Comparison of ENCODE assay signal across 14 mouse cellular contexts in genomic region chr6:22423070-22423980, GRCm38 (mm10).
DNase-seq lines count a peak whose midpoint lies in the region; ATAC-seq and TF ChIP-seq lines count a peak whose summit lies in the region.
"Had no signal": no experiment of that assay in that cellular context is flagged by ENCODE, and none has a peak within 500 bp of the region (broad histone marks: within the 10 kb centered on the region; RNA-seq: fewer than 3 reads in every experiment).

No protein-coding gene starts in this region.

- peak; percentile 71 for DNase-seq in midbrain, embryonic 11.5 days (ENCODE audit: low spot score, missing footprints)
- peak; percentile 21 for DNase-seq in thymus, postnatal 25 days
- no peak for DNase-seq in adrenal gland, adult 8-10 months
- DNase-seq in layer of hippocampus, adult 18-20 months (ENCODE audit: low spot score in 2 of 2): no peak
- no peak for DNase-seq in embryo, embryonic 10 days (ENCODE audit: low spot score)
- DNase-seq: gastrocnemius, postnatal 36 days; right cerebral cortex, postnatal 14 days had no signal

- no peak overlapping the region for H3K4me3 ChIP-seq in midbrain, embryonic 11.5 days (ENCODE audit: low read depth, low read length)
- H3K4me3 ChIP-seq in midbrain, embryonic 16.5 days (ENCODE audit: low read depth, low read length): no peak overlapping the region
- H3K4me3 ChIP-seq in bone marrow macrophage, adult 2 months (ENCODE audit: insufficient read depth, low read length): no peak overlapping the region
- H3K4me3 ChIP-seq in liver, embryonic 16.5 days (ENCODE audit: low read depth, low read length): no peak overlapping the region
- H3K4me3 ChIP-seq: erythroblast, embryonic 14.5 days; hindbrain, embryonic 10.5 days; limb, embryonic 13.5 days; megakaryocyte, embryonic 14.5 days had no signal

- ATAC-seq in midbrain, embryonic 11.5 days (ENCODE audit: low FRiP score): no peak
- no peak for ATAC-seq in midbrain, embryonic 16.5 days
- ATAC-seq in liver, embryonic 16.5 days (ENCODE audit: low read depth): 0 out of 2 replicates have a peak, but pooled peaks have one; percentile 27

- no peak for TF ChIP-seq CTCF in bone marrow macrophage, adult 2 months (IDR thresholded peaks at IDR 0.05; ENCODE audit: low read depth, low read length)

- H3K9ac ChIP-seq in midbrain, embryonic 11.5 days (ENCODE audit: low read length): no peak overlapping the region
- H3K9ac ChIP-seq in midbrain, embryonic 16.5 days (ENCODE audit: low read depth, low read length): no peak overlapping the region
- no peak overlapping the region for H3K9ac ChIP-seq in liver, embryonic 16.5 days (ENCODE audit: low read depth, low read length)
- H3K9ac ChIP-seq: limb, embryonic 13.5 days had no signal

- no peaks in the 10 kb centered on the region for H3K4me1 ChIP-seq in midbrain, embryonic 11.5 days (ENCODE audit: control insufficient read depth, insufficient read depth, low read length)
- no peaks in the 10 kb centered on the region for H3K4me1 ChIP-seq in midbrain, embryonic 16.5 days (ENCODE audit: control insufficient read depth, insufficient read depth, low read length)
- peaks cover 22% of the 10 kb centered on the region for H3K4me1 ChIP-seq in bone marrow macrophage, adult 2 months (ENCODE audit: control insufficient read depth, insufficient read depth, low read length)
- H3K4me1 ChIP-seq in liver, embryonic 16.5 days (ENCODE audit: control insufficient read depth, low read depth, low read length): no peaks in the 10 kb centered on the region; the same call in 1 of the 2 replicates
- H3K4me1 ChIP-seq: hindbrain, embryonic 10.5 days had no signal

- H3K9me3 ChIP-seq in midbrain, embryonic 11.5 days (ENCODE audit: control insufficient read depth, low read length): no peaks in the 10 kb centered on the region
- no peaks in the 10 kb centered on the region for H3K9me3 ChIP-seq in midbrain, embryonic 16.5 days (replicated peaks; ENCODE audit: control insufficient read depth, low read length, poor library complexity, severe bottlenecking)
- no peaks in the 10 kb centered on the region for H3K9me3 ChIP-seq in liver, embryonic 16.5 days (replicated peaks; ENCODE audit: control insufficient read depth, low read length)
- H3K9me3 ChIP-seq: hindbrain, embryonic 10.5 days; limb, embryonic 13.5 days; megakaryocyte, embryonic 14.5 days had no signal

- H3K4me2 ChIP-seq in midbrain, embryonic 11.5 days: no peak overlapping the region
- no peak overlapping the region for H3K4me2 ChIP-seq in midbrain, embryonic 16.5 days (ENCODE audit: low read length)
- no peak overlapping the region for H3K4me2 ChIP-seq in liver, embryonic 16.5 days (ENCODE audit: low read depth, low read length)
- H3K4me2 ChIP-seq: limb, embryonic 13.5 days had no signal

- no peaks in the 10 kb centered on the region for H3K27me3 ChIP-seq in midbrain, embryonic 11.5 days (ENCODE audit: control insufficient read depth, insufficient read depth, low read length)
- H3K27me3 ChIP-seq in midbrain, embryonic 16.5 days (ENCODE audit: control insufficient read depth, insufficient read depth, low read depth, low read length): no peaks in the 10 kb centered on the region
- H3K27me3 ChIP-seq in liver, embryonic 16.5 days (ENCODE audit: control insufficient read depth, insufficient read depth, low read depth, low read length): no peaks in the 10 kb centered on the region
- H3K27me3 ChIP-seq: limb, embryonic 13.5 days; megakaryocyte, embryonic 14.5 days had no signal

- whole genome bisulfite sequencing in midbrain, embryonic 11.5 days: 81% methylated on average over 9 of the region's 9 CpGs
- WGBS in midbrain, embryonic 16.5 days: 77% methylated on average over 9 of the region's 9 CpGs
- 35% methylated on average over 9 of the region's 9 CpGs for WGBS in liver, embryonic 16.5 days (ENCODE audit: insufficient replicate concordance)

- H3K36me3 ChIP-seq in midbrain, embryonic 11.5 days (ENCODE audit: control insufficient read depth, insufficient read depth, low read length): no peaks in the 10 kb centered on the region
- no peaks in the 10 kb centered on the region for H3K36me3 ChIP-seq in midbrain, embryonic 16.5 days (ENCODE audit: control insufficient read depth, insufficient read depth, low read length)
- no peaks in the 10 kb centered on the region for H3K36me3 ChIP-seq in liver, embryonic 16.5 days (ENCODE audit: control insufficient read depth, insufficient read depth)
- H3K36me3 ChIP-seq: hindbrain, embryonic 10.5 days; limb, embryonic 13.5 days had no signal

- H3K27ac ChIP-seq in midbrain, embryonic 11.5 days (ENCODE audit: low read depth, low read length): no peak overlapping the region
- no peak overlapping the region for H3K27ac ChIP-seq in midbrain, embryonic 16.5 days (ENCODE audit: low read length)
- peak overlapping the region; percentile 18 for H3K27ac ChIP-seq in bone marrow macrophage, adult 2 months (ENCODE audit: insufficient read depth, low read depth, low read length)
- no peak overlapping the region for H3K27ac ChIP-seq in liver, embryonic 16.5 days (ENCODE audit: low read length)
- H3K27ac ChIP-seq: hindbrain, embryonic 10.5 days; limb, embryonic 13.5 days had no signal

- TF ChIP-seq POLR2A in bone marrow macrophage, adult 2 months (IDR thresholded peaks at IDR 0.05; ENCODE audit: borderline replicate concordance, low read depth, low read length): no peak

Comparison
In these comparisons a context has a peak if more than half of its experiments do, and no peak if none do; other contexts are left out.
1. DNase-seq: peak in midbrain, embryonic 11.5 days (single experiment) and thymus, postnatal 25 days (single experiment); none in adrenal gland, adult 8-10 months (single experiment), layer of hippocampus, adult 18-20 months (0 of 2) and embryo, embryonic 10 days (single experiment).